Comparison of ENCODE assay signal across 16 mouse cellular contexts in the genomic region with DNA sequence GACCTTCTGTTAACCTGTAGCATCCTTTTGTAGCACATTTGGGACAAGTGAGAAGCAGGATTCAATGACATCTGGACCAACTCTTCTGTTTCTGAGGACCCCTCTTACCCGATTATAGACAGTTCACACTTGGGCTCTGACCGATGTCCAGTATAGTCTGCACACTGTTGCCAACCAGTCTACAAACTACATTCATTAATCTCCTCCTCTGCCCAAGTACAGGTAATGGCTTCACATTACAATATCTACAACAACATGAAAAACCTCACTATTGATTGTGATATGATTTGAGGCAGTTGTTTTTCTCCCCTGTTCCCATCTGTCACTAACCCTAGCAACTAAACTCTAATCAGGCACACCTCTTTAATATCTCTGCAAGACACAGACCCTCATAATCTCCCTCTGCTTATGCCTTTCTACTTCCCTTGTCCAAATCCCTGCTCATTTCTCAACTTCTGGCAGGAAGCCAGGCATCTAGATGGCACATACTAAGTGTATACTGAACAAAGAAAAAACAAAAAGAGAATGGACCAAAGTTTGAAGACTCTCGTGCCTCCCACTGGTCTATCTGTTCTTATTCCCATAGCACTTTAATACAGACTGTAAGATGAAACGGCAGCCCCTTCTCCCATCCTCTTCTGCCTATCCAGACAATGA.
DNase-seq lines count a peak whose midpoint lies in the region; ATAC-seq and TF ChIP-seq lines count a peak whose summit lies in the region.
"Had no signal": no experiment of that assay in that cellular context is flagged by ENCODE, and none has a peak within 500 bp of the region (broad histone marks: within the 10 kb centered on the region; RNA-seq: fewer than 3 reads in every experiment).

No protein-coding gene starts in this region.

- peak; percentile 68 for ATAC-seq in forebrain, embryonic 14.5 days

- H3K4me3 ChIP-seq in layer of hippocampus, adult 2 months, result no peak overlapping the region
- H3K4me3 ChIP-seq in forebrain, embryonic 14.5 days (ENCODE audit: low read depth, low read length), result no peak overlapping the region
- H3K4me3 ChIP-seq: megakaryocyte, embryonic 14.5 days; myocyte; neural tube, embryonic 15.5 days; stomach, embryonic 15.5 days had no signal

- no peak overlapping the region for H3K9ac ChIP-seq in forebrain, embryonic 14.5 days (ENCODE audit: low read length)
- H3K9ac ChIP-seq: neural tube, embryonic 15.5 days; stomach, embryonic 15.5 days had no signal

- peak overlapping the region; percentile 81 for H3K27ac ChIP-seq in layer of hippocampus, adult 2 months
- peak overlapping the region; percentile 56; the same call in 1 of the 2 replicates for H3K27ac ChIP-seq in forebrain, embryonic 14.5 days (ENCODE audit: low read depth, low read length)
- H3K27ac ChIP-seq: neural tube, embryonic 15.5 days; stomach, embryonic 15.5 days had no signal

- TF ChIP-seq CTCF in layer of hippocampus, adult 2 months (conservative IDR thresholded peaks at IDR 0.05), result no peak
- TF ChIP-seq CTCF in brain, embryonic 14.5 days (IDR thresholded peaks at IDR 0.05; ENCODE audit: borderline replicate concordance, extremely low read depth, insufficient read depth, insufficient read length), result no peak

- DNase-seq in layer of hippocampus, adult 2 months (ENCODE audit: low spot score in 2 of 2), result no peak
- no peak for DNase-seq in layer of hippocampus, adult 9-10 months (ENCODE audit: low spot score)
- peak; percentile 37 for DNase-seq in Muller cell, postnatal 12 days (ENCODE audit: inconsistent ontology term)
- peak; percentile 82 for DNase-seq in brain, embryonic 14.5 days (ENCODE audit: low read depth)
- peak; percentile 70 for DNase-seq in forebrain, embryonic 14.5 days (ENCODE audit: low spot score)
- DNase-seq in spleen, postnatal 10 days (ENCODE audit: low spot score in 2 of 2), result no peak
- DNase-seq in left cerebral cortex, postnatal 4 days, result no peak
- DNase-seq: heart, postnatal 4 days; kidney, adult 18-20 months; kidney, postnatal 4 days; lung, adult 2 months; thymus, adult 2 months had no signal

- TF ChIP-seq POLR2A in brain, embryonic 14.5 days (IDR thresholded peaks at IDR 0.05; ENCODE audit: borderline replicate concordance, extremely low read depth, insufficient read depth, insufficient read length, poor library complexity, severe bottlenecking), result no peak

- peaks cover 31% of the 10 kb centered on the region for H3K4me1 ChIP-seq in forebrain, embryonic 14.5 days (ENCODE audit: control insufficient read depth, insufficient read depth, low read length)
- H3K4me1 ChIP-seq: megakaryocyte, embryonic 14.5 days; stomach, embryonic 15.5 days had no signal

- 28% methylated on average over 4 of the region's 4 CpGs for WGBS in forebrain, embryonic 14.5 days

- no peak overlapping the region for H3K4me2 ChIP-seq in forebrain, embryonic 14.5 days (ENCODE audit: low read length)
- H3K4me2 ChIP-seq: neural tube, embryonic 15.5 days; stomach, embryonic 15.5 days had no signal

- intact Hi-C loops in left cerebral cortex, postnatal 4 days (cut with DNase I), result no loop called here

- H3K27me3 ChIP-seq in forebrain, embryonic 14.5 days (replicated peaks; ENCODE audit: control insufficient read depth, insufficient read depth, low read length), result no peaks in the 10 kb centered on the region
- H3K27me3 ChIP-seq: megakaryocyte, embryonic 14.5 days; neural tube, embryonic 15.5 days; stomach, embryonic 15.5 days had no signal

- H3K36me3 ChIP-seq in forebrain, embryonic 14.5 days (ENCODE audit: control insufficient read depth, insufficient read depth, low read length), result no peaks in the 10 kb centered on the region
- H3K36me3 ChIP-seq: neural tube, embryonic 15.5 days; stomach, embryonic 15.5 days had no signal

- H3K9me3 ChIP-seq in forebrain, embryonic 14.5 days (replicated peaks; ENCODE audit: control insufficient read depth, low read length), result no peaks in the 10 kb centered on the region
- H3K9me3 ChIP-seq: megakaryocyte, embryonic 14.5 days; neural tube, embryonic 15.5 days; stomach, embryonic 15.5 days had no signal

Comparison
In these comparisons a context has a peak if more than half of its experiments do, and no peak if none do; other contexts are left out.
1. DNase-seq: peak in Muller cell, postnatal 12 days (single experiment), brain, embryonic 14.5 days (single experiment) and forebrain, embryonic 14.5 days (single experiment); none in layer of hippocampus, adult 2 months (0 of 2), layer of hippocampus, adult 9-10 months (single experiment), spleen, postnatal 10 days (0 of 2) and left cerebral cortex, postnatal 4 days (single experiment).